Mouse (Mus musculus) embryonic facial prominence, embryonic 11.5 days (tissue): Measurements from ENCODE around the gene Nufip1. TPM values are rescaled to one million over a fixed set of nuclear protein-coding genes. Genes with fewer than 3 reads are reported as not detected.

Experiments
- ATAC-seq: fragments of 200-750 bp; cut with Nextera tagmentation; replicated peaks from 2 replicates; pipeline ENCODE4 v1.8.0; 2017; ENCODE audit warnings: low read depth; ENCODE audit not compliant: insufficient number of reproducible peaks, low FRiP score, low TSS enrichment
- DNase-seq: peaks from one replicate; pipeline ENCODE4 v3.0.0-alpha.2; 2015; ENCODE audit warnings: low spot score
- H3K27ac ChIP-seq: fragments of 300-500 bp; sonication (generic); replicated peaks from 2 replicates; pipeline ENCODE4 v1.5.1; 2014; ENCODE audit warnings: mild to moderate bottlenecking, low read depth, low read length, control low read depth
- H3K27me3 ChIP-seq: fragments of 300-500 bp; sonication (generic); 2 replicates; pipeline ENCODE4 v1.6.1; 2014; ENCODE audit warnings: mild to moderate bottlenecking, low read length, moderate library complexity, mixed read lengths; ENCODE audit not compliant: control insufficient read depth, insufficient read depth
- H3K36me3 ChIP-seq: fragments of 300-500 bp; sonication (generic); replicated peaks from 2 replicates; pipeline ENCODE4 v1.6.1; 2014; ENCODE audit warnings: low read depth, mild to moderate bottlenecking, low read length, moderate library complexity, mixed read lengths; ENCODE audit not compliant: control insufficient read depth, insufficient read depth
- H3K4me1 ChIP-seq: fragments of 300-500 bp; sonication (generic); 2 replicates; pipeline ENCODE4 v1.6.1; 2014; ENCODE audit warnings: low read length, mixed read lengths; ENCODE audit not compliant: control insufficient read depth, insufficient read depth
- H3K4me2 ChIP-seq: fragments of 300-500 bp; sonication (generic); 2 replicates; pipeline ENCODE4 v1.6.1; 2014; ENCODE audit warnings: low read depth, mild to moderate bottlenecking, control low read depth, low read length, moderate library complexity
- H3K4me3 ChIP-seq: fragments of 300-500 bp; sonication (generic); 2 replicates; pipeline ENCODE4 v1.5.1; 2014; ENCODE audit warnings: low read depth, low read length, control low read depth
- H3K9ac ChIP-seq: fragments of 300-500 bp; sonication (generic); replicated peaks from 2 replicates; pipeline ENCODE4 v1.6.1; 2014; ENCODE audit warnings: mild to moderate bottlenecking, control low read depth, low read length
- H3K9me3 ChIP-seq: fragments of 300-500 bp; sonication (generic); replicated peaks from 2 replicates; pipeline ENCODE4 v1.6.1; 2016; ENCODE audit warnings: mild to moderate bottlenecking, low read length, inconsistent platforms, mixed read lengths; ENCODE audit not compliant: control insufficient read depth
- WGBS: fragments of 180-500 bp; shearing (Covaris S2); extraction: QIAGEN DNeasy Blood & Tissue Kit; methylation state at CpG from one replicate; pipeline ENCODE4 v1.1.7; 2014; 5-methylcytosine and 5-hydroxymethylcytosine counted together
- polyA plus RNA-seq: library from polyadenylated mRNA; unstranded; fragments of >200 nt; fragmentation: Nextera tagmentation; extraction: Ambion mirVana; gene quantifications from 2 replicates; pipeline ENCODE4 v1.2.1, GENCODE M21; 2014

Gene Nufip1
- polyA plus RNA-seq, 1 experiment from 2014 or later, result 22.1 TPM

GRCm38 (mm10) chr14:76145868-76146267 is 35.2 kb downstream of the Nufip1 start:
- DNase-seq, result no peak
- H3K27ac ChIP-seq, result no peak overlapping the region
- H3K9ac ChIP-seq, result no peak overlapping the region
- WGBS, result 64% methylated on average over 7 of the region's 7 CpGs
- H3K27me3 ChIP-seq, result no peaks in the 10 kb centered on the region
- no peak overlapping the region for H3K4me2 ChIP-seq
- no peaks in the 10 kb centered on the region for H3K4me1 ChIP-seq
- no peaks in the 10 kb centered on the region for H3K9me3 ChIP-seq
- no peaks in the 10 kb centered on the region for H3K36me3 ChIP-seq
- ATAC-seq, result no peak
- H3K4me3 ChIP-seq, result no peak overlapping the region

GRCm38 (mm10) chr14:76147061-76147460 is 36.4 kb downstream of the Nufip1 start:
- H3K9ac ChIP-seq, result no peak overlapping the region
- WGBS, result 67% methylated on average over 6 of the region's 6 CpGs
- H3K36me3 ChIP-seq, result no peaks in the 10 kb centered on the region
- DNase-seq (no peak), ATAC-seq (no peak)
- no peak overlapping the region for H3K27ac ChIP-seq
- no peaks in the 10 kb centered on the region for H3K9me3 ChIP-seq
- no peaks in the 10 kb centered on the region for H3K4me1 ChIP-seq
- H3K4me3 ChIP-seq, result no peak overlapping the region
- H3K27me3 ChIP-seq, result no peaks in the 10 kb centered on the region
- no peak overlapping the region for H3K4me2 ChIP-seq

- H3K27ac ChIP-seq, result no peak overlapping the region
- H3K9me3 ChIP-seq, result no peaks in the 10 kb centered on the region
- H3K36me3 ChIP-seq, result no peaks in the 10 kb centered on the region
- no peak overlapping the region for H3K4me3 ChIP-seq
- WGBS, result 88% methylated on average over 10 of the region's 10 CpGs
- H3K4me2 ChIP-seq, result no peak overlapping the region
- H3K27me3 ChIP-seq, result no peaks in the 10 kb centered on the region
- no peak overlapping the region for H3K9ac ChIP-seq
- no peak for ATAC-seq
- H3K4me1 ChIP-seq, result no peaks in the 10 kb centered on the region
- DNase-seq, result no peak
Measured at GRCm38 (mm10) chr14:76148294-76148693, 37.6 kb downstream of the Nufip1 start.

GRCm38 (mm10) chr14:76149531-76150179 is 39.0 kb downstream of the Nufip1 start:
- Histone ChIP-seq H3K9ac (no peak overlapping the region), H3K4me3 (no peak overlapping the region), H3K27ac (no peak overlapping the region), H3K4me2 (peak overlapping the region; percentile 28; the same call in 1 of the 2 replicates), H3K27me3 (no peaks in the 10 kb centered on the region), H3K36me3 (no peaks in the 10 kb centered on the region), H3K9me3 (no peaks in the 10 kb centered on the region), H3K4me1 (no peaks in the 10 kb centered on the region)
- DNase-seq (peak; percentile 46), ATAC-seq (no peak)
- 23% methylated on average over 13 of the region's 13 CpGs for WGBS

DNA sequence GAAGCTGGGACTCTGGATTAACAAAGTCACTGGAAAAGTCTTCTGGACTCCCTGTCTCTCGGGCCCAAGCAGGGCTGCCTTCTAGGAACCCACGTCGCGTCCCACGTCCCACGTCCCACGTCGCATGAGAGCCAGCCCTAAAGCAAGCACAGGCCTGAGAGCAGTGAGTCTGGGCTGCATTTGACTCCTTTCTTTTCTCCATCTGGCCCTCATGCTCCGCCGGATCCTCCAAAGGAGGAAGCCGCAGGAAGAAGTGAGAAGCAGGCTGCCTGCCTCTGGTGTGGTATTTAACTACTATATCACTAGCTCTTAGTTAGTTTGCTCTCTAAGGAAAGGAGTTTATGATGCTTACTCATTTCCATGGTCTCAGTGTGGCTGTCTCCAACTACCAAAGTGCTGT is 39.8 kb downstream of the Nufip1 start:
- Histone ChIP-seq H3K4me1 (no peaks in the 10 kb centered on the region), H3K4me2 (no peak overlapping the region), H3K27ac (no peak overlapping the region), H3K4me3 (no peak overlapping the region), H3K9ac (no peak overlapping the region), H3K36me3 (no peaks in the 10 kb centered on the region), H3K27me3 (no peaks in the 10 kb centered on the region), H3K9me3 (no peaks in the 10 kb centered on the region)
- ATAC-seq (no peak), DNase-seq (no peak)
- WGBS, result 82% methylated on average over 11 of the region's 11 CpGs

GRCm38 (mm10) chr14:76151011-76151410 is 40.3 kb downstream of the Nufip1 start:
- Histone ChIP-seq H3K9ac (no peak overlapping the region), H3K4me1 (no peaks in the 10 kb centered on the region), H3K27ac (no peak overlapping the region), H3K36me3 (no peaks in the 10 kb centered on the region), H3K4me2 (no peak overlapping the region), H3K9me3 (no peaks in the 10 kb centered on the region), H3K4me3 (no peak overlapping the region), H3K27me3 (no peaks in the 10 kb centered on the region)
- DNase-seq (no peak), ATAC-seq (no peak)
- WGBS, result 84% methylated on average over 2 of the region's 2 CpGs

DNA sequence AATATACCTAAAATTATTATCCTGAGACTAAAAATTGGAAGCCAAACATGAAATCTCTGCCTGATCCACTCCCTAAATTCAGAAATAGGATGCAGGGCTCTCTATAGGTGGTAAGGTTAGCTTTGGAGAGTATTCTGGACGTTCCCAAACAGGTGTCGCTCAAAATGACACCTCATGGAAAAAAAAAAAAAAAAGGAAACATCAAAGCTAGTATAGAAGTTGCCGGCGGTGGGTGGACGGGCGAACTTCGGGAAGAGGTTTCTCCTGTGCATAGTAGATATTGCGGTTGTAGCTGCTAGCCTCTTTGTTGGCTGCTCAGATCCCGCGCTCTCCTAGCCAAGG is 41.1 kb downstream of the Nufip1 start:
- no peaks in the 10 kb centered on the region for H3K36me3 ChIP-seq
- peak overlapping the region; percentile 96 for H3K27ac ChIP-seq
- H3K9ac ChIP-seq, result peak overlapping the region; percentile 85
- H3K4me1 ChIP-seq, result no peaks in the 10 kb centered on the region
- H3K9me3 ChIP-seq, result no peaks in the 10 kb centered on the region
- no peak for DNase-seq
- peak overlapping the region; percentile 71 for H3K4me3 ChIP-seq
- WGBS, result 0% methylated on average over 10 of the region's 10 CpGs
- no peak for ATAC-seq
- peak overlapping the region; percentile 72 for H3K4me2 ChIP-seq
- H3K27me3 ChIP-seq, result no peaks in the 10 kb centered on the region

DNA sequence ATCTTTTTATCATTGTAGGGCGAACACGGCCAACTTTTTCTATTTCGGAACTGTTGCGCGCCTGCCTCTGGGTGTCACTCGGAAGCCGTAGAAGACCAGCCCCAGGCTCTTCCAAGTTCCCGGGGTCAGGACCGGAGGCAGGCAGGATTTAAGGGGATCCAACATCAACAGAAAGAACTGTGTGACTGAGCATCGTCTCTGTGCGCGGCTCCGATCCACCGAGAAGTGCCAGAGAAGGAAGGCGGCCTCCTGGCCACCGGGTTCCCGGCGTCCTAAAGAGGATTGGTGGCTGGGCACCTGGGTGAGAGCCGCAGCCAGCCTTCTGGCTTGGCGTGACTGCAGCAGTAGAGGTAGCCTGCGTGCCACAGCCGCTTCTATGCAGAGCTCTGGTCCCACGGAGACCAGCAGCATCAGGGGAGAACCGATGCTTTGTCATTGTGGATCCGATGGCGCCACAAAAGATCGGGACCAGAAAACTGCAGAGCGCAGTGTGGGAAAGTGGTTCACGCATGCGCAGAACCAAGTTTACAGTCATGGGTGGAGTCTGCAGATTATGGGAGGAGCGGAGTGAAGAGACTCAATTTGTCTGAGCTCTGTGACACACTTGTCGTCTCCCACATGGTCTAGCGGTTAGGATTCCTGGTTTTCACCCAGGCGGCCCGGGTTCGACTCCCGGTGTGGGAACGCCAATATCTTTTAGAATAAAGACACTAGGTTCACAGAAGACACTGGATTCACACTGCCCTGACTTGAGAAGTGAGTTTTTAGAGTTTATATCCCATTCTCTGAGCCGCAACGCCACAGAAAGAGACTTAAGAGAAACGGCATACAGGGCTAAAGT is 41.7 kb downstream of the Nufip1 start:
- Histone ChIP-seq H3K27ac (peak overlapping the region; percentile 96), H3K9me3 (no peaks in the 10 kb centered on the region), H3K36me3 (no peaks in the 10 kb centered on the region), H3K9ac (peak overlapping the region; percentile 85), H3K4me2 (peak overlapping the region; percentile 72), H3K4me1 (no peaks in the 10 kb centered on the region), H3K27me3 (no peaks in the 10 kb centered on the region), H3K4me3 (peak overlapping the region; percentile 71)
- under 1% methylated on average over 41 of the region's 41 CpGs for WGBS
- DNase-seq (peak; percentile 96), ATAC-seq (peak; percentile 89)
